Mouse (Mus musculus) forebrain, embryonic 11.5 days (tissue): ENCODE results near the gene Grhl3. TPM values are rescaled to one million over a fixed set of nuclear protein-coding genes. Genes with fewer than 3 reads are reported as not detected.

Experiments used
- ATAC-seq: fragments of 200-750 bp; cut with Nextera tagmentation; replicated peaks from 2 replicates; pipeline ENCODE4 v1.8.0; 2017; ENCODE audit warnings: moderate TSS enrichment; ENCODE audit not compliant: low FRiP score
- DNase-seq: peaks from one replicate; pipeline ENCODE4 v3.0.0-alpha.2; 2017; ENCODE audit warnings: low spot score
- H3K27ac ChIP-seq: fragments of 300-500 bp; sonication (generic); 2 replicates; pipeline ENCODE4 v1.5.1; 2014; ENCODE audit warnings: low read depth, low read length
- H3K27me3 ChIP-seq: fragments of 300-500 bp; sonication (generic); 2 replicates; pipeline ENCODE4 v1.6.1; 2014; ENCODE audit warnings: mild to moderate bottlenecking, low read length, mixed read lengths; ENCODE audit not compliant: control insufficient read depth, insufficient read depth
- H3K36me3 ChIP-seq: fragments of 300-500 bp; sonication (generic); 2 replicates; pipeline ENCODE4 v1.6.1; 2014; ENCODE audit warnings: mild to moderate bottlenecking, low read length, moderate library complexity, mixed read lengths; ENCODE audit not compliant: control insufficient read depth, insufficient read depth
- H3K4me1 ChIP-seq: fragments of 300-500 bp; sonication (generic); replicated peaks from 2 replicates; pipeline ENCODE4 v1.6.1; 2014; ENCODE audit warnings: low read length, mixed read lengths; ENCODE audit not compliant: control insufficient read depth, insufficient read depth
- H3K4me2 ChIP-seq: fragments of 300-500 bp; sonication (generic); 2 replicates; pipeline ENCODE4 v1.6.1; 2014; ENCODE audit warnings: low read depth, mild to moderate bottlenecking, low read length, moderate library complexity, mixed read lengths; ENCODE audit not compliant: severe bottlenecking
- H3K4me3 ChIP-seq: fragments of 300-500 bp; sonication (generic); 2 replicates; pipeline ENCODE4 v1.5.1; 2014; ENCODE audit warnings: low read depth, low read length
- H3K9ac ChIP-seq: fragments of 300-500 bp; sonication (generic); 2 replicates; pipeline ENCODE4 v1.6.1; 2014; ENCODE audit warnings: low read length
- H3K9me3 ChIP-seq: fragments of 300-500 bp; sonication (generic); 2 replicates; pipeline ENCODE4 v1.6.1; 2016; ENCODE audit warnings: low read length, mixed read lengths; ENCODE audit not compliant: control insufficient read depth
- WGBS: fragments of 180-500 bp; shearing (Covaris S2); extraction: QIAGEN DNeasy Blood & Tissue Kit; methylation state at CpG from one replicate; pipeline ENCODE4 v1.1.7; 2014; 5-methylcytosine and 5-hydroxymethylcytosine counted together
- polyA plus RNA-seq: library from polyadenylated mRNA; unstranded; fragments of >200 nt; fragmentation: Nextera tagmentation; extraction: Ambion mirVana; gene quantifications from 2 replicates; pipeline ENCODE4 v1.2.1, GENCODE M21; 2014

Gene Grhl3
- polyA plus RNA-seq, 1 experiment from 2014 or later: 3.9 TPM

GRCm38 (mm10) chr4:135606271-135606670 is 32.8 kb upstream of the Grhl3 start:
- H3K36me3 ChIP-seq: no peaks in the 10 kb centered on the region
- H3K4me1 ChIP-seq: no peaks in the 10 kb centered on the region
- peaks cover 5% of the 10 kb centered on the region; the same call in 1 of the 2 replicates for H3K9me3 ChIP-seq
- 87% methylated on average over 7 of the region's 7 CpGs for WGBS
- no peak overlapping the region for H3K4me2 ChIP-seq
- H3K27ac ChIP-seq: no peak overlapping the region
- H3K9ac ChIP-seq: no peak overlapping the region
- no peak overlapping the region for H3K4me3 ChIP-seq
- DNase-seq (no peak), ATAC-seq (no peak)
- no peaks in the 10 kb centered on the region for H3K27me3 ChIP-seq

GRCm38 (mm10) chr4:135601530-135601929 is 28.1 kb upstream of the Grhl3 start:
- WGBS: 91% methylated on average over 3 of the region's 3 CpGs

GRCm38 (mm10) chr4:135599497-135600182 is 26.2 kb upstream of the Grhl3 start:
- Histone ChIP-seq H3K4me3 (no peak overlapping the region), H3K9me3 (no peaks in the 10 kb centered on the region), H3K4me1 (0 out of 2 replicates have a peak, but pooled peaks cover 2% of the 10 kb centered on the region), H3K36me3 (no peaks in the 10 kb centered on the region), H3K4me2 (no peak overlapping the region), H3K9ac (no peak overlapping the region), H3K27ac (no peak overlapping the region), H3K27me3 (no peaks in the 10 kb centered on the region)
- WGBS: 81% methylated on average over 7 of the region's 7 CpGs
- no peak for ATAC-seq
- DNase-seq: no peak

More at GRCm38 (mm10) chr4:135601530-135601929, 28.1 kb upstream of the Grhl3 start:
- no peak for DNase-seq
- Histone ChIP-seq H3K27ac (no peak overlapping the region), H3K27me3 (no peaks in the 10 kb centered on the region), H3K4me2 (no peak overlapping the region), H3K36me3 (no peaks in the 10 kb centered on the region), H3K9ac (no peak overlapping the region), H3K9me3 (no peaks in the 10 kb centered on the region), H3K4me3 (no peak overlapping the region), H3K4me1 (no peaks in the 10 kb centered on the region)
- no peak for ATAC-seq

GRCm38 (mm10) chr4:135598998-135599397 is 25.6 kb upstream of the Grhl3 start:
- Histone ChIP-seq H3K4me2 (no peak overlapping the region), H3K36me3 (no peaks in the 10 kb centered on the region), H3K27me3 (no peaks in the 10 kb centered on the region), H3K9ac (no peak overlapping the region), H3K4me3 (no peak overlapping the region), H3K9me3 (no peaks in the 10 kb centered on the region), H3K27ac (no peak overlapping the region), H3K4me1 (0 out of 2 replicates have a peak, but pooled peaks cover 2% of the 10 kb centered on the region)
- ATAC-seq: no peak
- 83% methylated on average over 1 of the region's 2 CpGs for whole genome bisulfite sequencing
- no peak for DNase-seq

GRCm38 (mm10) chr4:135597571-135597970 is 24.1 kb upstream of the Grhl3 start:
- Histone ChIP-seq H3K4me2 (no peak overlapping the region), H3K9ac (no peak overlapping the region), H3K27me3 (no peaks in the 10 kb centered on the region), H3K36me3 (no peaks in the 10 kb centered on the region), H3K4me3 (no peak overlapping the region), H3K9me3 (no peaks in the 10 kb centered on the region; the same call in 1 of the 2 replicates), H3K27ac (no peak overlapping the region), H3K4me1 (0 out of 2 replicates have a peak, but pooled peaks cover 2% of the 10 kb centered on the region)
- DNase-seq (no peak), ATAC-seq (no peak)
- 91% methylated on average over 5 of the region's 5 CpGs for whole genome bisulfite sequencing

GRCm38 (mm10) chr4:135595943-135596342 is 22.5 kb upstream of the Grhl3 start:
- WGBS: 69% methylated on average over 5 of the region's 5 CpGs
- Histone ChIP-seq H3K27ac (no peak overlapping the region), H3K4me1 (0 out of 2 replicates have a peak, but pooled peaks cover 2% of the 10 kb centered on the region), H3K9ac (no peak overlapping the region), H3K9me3 (no peaks in the 10 kb centered on the region; the same call in 1 of the 2 replicates), H3K36me3 (no peaks in the 10 kb centered on the region), H3K27me3 (no peaks in the 10 kb centered on the region), H3K4me2 (no peak overlapping the region), H3K4me3 (no peak overlapping the region)
- ATAC-seq: no peak
- DNase-seq: no peak

GRCm38 (mm10) chr4:135591610-135592304 is 18.3 kb upstream of the Grhl3 start:
- H3K27me3 ChIP-seq: no peaks in the 10 kb centered on the region
- H3K36me3 ChIP-seq: no peaks in the 10 kb centered on the region
- ATAC-seq (no peak), DNase-seq (no peak)
- 64% methylated on average over 8 of the region's 8 CpGs for WGBS
- H3K9ac ChIP-seq: no peak overlapping the region
- H3K4me2 ChIP-seq: no peak overlapping the region
- no peak overlapping the region for H3K4me3 ChIP-seq
- no peaks in the 10 kb centered on the region; the same call in 1 of the 2 replicates for H3K9me3 ChIP-seq
- 0 out of 2 replicates have a peak, but pooled peaks cover 2% of the 10 kb centered on the region for H3K4me1 ChIP-seq
- no peak overlapping the region for H3K27ac ChIP-seq

GRCm38 (mm10) chr4:135591086-135591485 is 17.7 kb upstream of the Grhl3 start:
- DNase-seq: no peak
- Histone ChIP-seq H3K4me3 (no peak overlapping the region), H3K27me3 (no peaks in the 10 kb centered on the region), H3K4me1 (0 out of 2 replicates have a peak, but pooled peaks cover under 1% of the 10 kb centered on the region), H3K27ac (no peak overlapping the region), H3K36me3 (no peaks in the 10 kb centered on the region), H3K4me2 (no peak overlapping the region), H3K9ac (no peak overlapping the region), H3K9me3 (no peaks in the 10 kb centered on the region; the same call in 1 of the 2 replicates)
- no peak for ATAC-seq
- 79% methylated on average over 3 of the region's 3 CpGs for WGBS
